Mouse (Mus musculus) monocyte, adult 2 months (primary cell): ENCODE data around the gene Pde6b.

Experiments used
- DNase-seq, 2 experiments: peaks; one replicate each; pipeline ENCODE4 v3.0.0; 2022; ENCODE audit warnings: low spot score in 2 of 2, low read depth in 1 of 2

Gene Pde6b

GRCm38 (mm10) chr5:108386449-108386848 is 1.7 kb upstream of the Pde6b start:
- no peak for DNase-seq

- no peak for DNase-seq
Measured at GRCm38 (mm10) chr5:108389744-108390143, 1.6 kb downstream of the Pde6b start.

GRCm38 (mm10) chr5:108403453-108403852 is 15.3 kb downstream of the Pde6b start:
- no peak for DNase-seq

- DNase-seq, result no peak
Measured at GRCm38 (mm10) chr5:108405460-108405859, 17.3 kb downstream of the Pde6b start.

GRCm38 (mm10) chr5:108406977-108407376 is 18.8 kb downstream of the Pde6b start:
- DNase-seq, result no peak

GRCm38 (mm10) chr5:108414711-108415110 is 26.5 kb downstream of the Pde6b start:
- DNase-seq, result no peak

- no peak for DNase-seq
Measured at GRCm38 (mm10) chr5:108422741-108423140, 34.5 kb downstream of the Pde6b start.

GRCm38 (mm10) chr5:108423427-108423826 is 35.2 kb downstream of the Pde6b start:
- DNase-seq, result no peak

GRCm38 (mm10) chr5:108427186-108427585 is 39.0 kb downstream of the Pde6b start:
- DNase-seq, result peak in 1 of 2 experiments; percentile 18

GRCm38 (mm10) chr5:108431196-108431595 is 43.0 kb downstream of the Pde6b start:
- no peak for DNase-seq

- peak; percentile 85 to 87 for DNase-seq
Measured at GRCm38 (mm10) chr5:108433804-108434587, 45.8 kb downstream of the Pde6b start, which contains the start of gene Atp5k. Atp5k (minus strand) TSS chr5:108434448.

- no peak for DNase-seq
Measured at GRCm38 (mm10) chr5:108436101-108436500, 47.9 kb downstream of the Pde6b start.

GRCm38 (mm10) chr5:108446973-108447372 is 58.8 kb downstream of the Pde6b start:
- peak; percentile 70 to 80 for DNase-seq

GRCm38 (mm10) chr5:108447857-108448256 is 59.7 kb downstream of the Pde6b start:
- DNase-seq, result no peak

- peak in 1 of 2 experiments; percentile 46 for DNase-seq
Measured at GRCm38 (mm10) chr5:108448785-108449668, 60.8 kb downstream of the Pde6b start, which contains the start of gene Mfsd7a. Mfsd7a (minus strand) TSS chr5:108448891.

GRCm38 (mm10) chr5:108450837-108451540 is 62.8 kb downstream of the Pde6b start:
- DNase-seq, result no peak

- no peak for DNase-seq
Measured at GRCm38 (mm10) chr5:108451611-108452010, 63.4 kb downstream of the Pde6b start.

GRCm38 (mm10) chr5:108452422-108452821 is 64.2 kb downstream of the Pde6b start:
- no peak for DNase-seq

- no peak for DNase-seq
Measured at GRCm38 (mm10) chr5:108454094-108454493, 65.9 kb downstream of the Pde6b start.

GRCm38 (mm10) chr5:108458706-108459105 is 70.5 kb downstream of the Pde6b start:
- DNase-seq, result no peak

GRCm38 (mm10) chr5:108460461-108460860 is 72.3 kb downstream of the Pde6b start:
- no peak for DNase-seq
